Mouse (Mus musculus) heart, embryonic 14.5 days (tissue): Measurements from ENCODE around the gene Smim11. TPM values are rescaled to one million over a fixed set of nuclear protein-coding genes. Genes with fewer than 3 reads are reported as not detected.
A peak's percentile ranks its signal among the peaks of the same experiment; 100 is the strongest.

Experiments
- ATAC-seq: fragments of 200-750 bp; cut with Nextera tagmentation; 2 replicates; pipeline ENCODE4 v1.8.0; 2017; ENCODE audit warnings: low read depth, moderate TSS enrichment; ENCODE audit not compliant: insufficient number of reproducible peaks, insufficient read depth, low FRiP score
- H3K27ac ChIP-seq, 2 experiments: fragments of 200-500 bp in 1 of 2; fragments of 300-500 bp in 1 of 2; sonication (generic) in 1 of 2; replicated peaks in 1 of 2; 2 replicates each; pipeline ENCODE4 v1.5.1; 2012 to 2014; ENCODE audit warnings: low read depth in 2 of 2, low read length in 2 of 2, control low read depth in 1 of 2, mild to moderate bottlenecking in 1 of 2, mixed read lengths in 1 of 2; ENCODE audit not compliant: control insufficient read depth in 1 of 2, insufficient read depth in 1 of 2
- H3K27me3 ChIP-seq: fragments of 300-500 bp; sonication (generic); 2 replicates; pipeline ENCODE4 v1.6.1; 2014; ENCODE audit warnings: mild to moderate bottlenecking, low read length, control low read depth; ENCODE audit not compliant: control insufficient read depth, insufficient read depth
- H3K36me3 ChIP-seq: fragments of 300-500 bp; sonication (generic); 2 replicates; pipeline ENCODE4 v1.6.1; 2014; ENCODE audit warnings: mild to moderate bottlenecking, control low read depth, low read length, mixed read lengths; ENCODE audit not compliant: control insufficient read depth, insufficient read depth
- H3K4me1 ChIP-seq, 2 experiments: fragments of 200-500 bp in 1 of 2; fragments of 300-500 bp in 1 of 2; sonication (generic) in 1 of 2; 2 replicates each; pipeline ENCODE4 v1.6.1; 2012 to 2014; ENCODE audit warnings: low read length in 2 of 2, control low read depth in 1 of 2, mixed read lengths in 1 of 2; ENCODE audit not compliant: control insufficient read depth in 2 of 2, insufficient read depth in 2 of 2
- H3K4me2 ChIP-seq: fragments of 300-500 bp; sonication (generic); 2 replicates; pipeline ENCODE4 v1.6.1; 2014; ENCODE audit warnings: mild to moderate bottlenecking, low read length
- H3K4me3 ChIP-seq, 2 experiments: fragments of 200-500 bp in 1 of 2; fragments of 300-500 bp in 1 of 2; sonication (generic) in 1 of 2; 2 replicates each; pipeline ENCODE4 v1.5.1; 2012 to 2014; ENCODE audit warnings: low read length in 2 of 2, mild to moderate bottlenecking in 2 of 2, control low read depth in 1 of 2, low read depth in 1 of 2, moderate library complexity in 1 of 2; ENCODE audit not compliant: control insufficient read depth in 1 of 2, insufficient read depth in 1 of 2
- H3K9ac ChIP-seq: fragments of 300-500 bp; sonication (generic); 2 replicates; pipeline ENCODE4 v1.6.1; 2014; ENCODE audit warnings: mild to moderate bottlenecking, low read length
- H3K9me3 ChIP-seq: fragments of 300-500 bp; sonication (generic); 2 replicates; pipeline ENCODE4 v1.6.1; 2016; ENCODE audit warnings: low read length, control low read depth; ENCODE audit not compliant: control insufficient read depth
- WGBS: fragments of 180-500 bp; shearing (Covaris S2); extraction: QIAGEN DNeasy Blood & Tissue Kit; methylation state at CpG from one replicate; pipeline ENCODE4 v1.1.7; 2014; 5-methylcytosine and 5-hydroxymethylcytosine counted together
- polyA plus RNA-seq: library from polyadenylated mRNA; unstranded; fragments of >200 nt; fragmentation: Nextera tagmentation; extraction: Ambion mirVana; gene quantifications from 2 replicates; pipeline ENCODE4 v1.2.1, GENCODE M21; 2014

Gene Smim11
- polyA plus RNA-seq, 1 experiment from 2014 or later, result 132 TPM

DNA sequence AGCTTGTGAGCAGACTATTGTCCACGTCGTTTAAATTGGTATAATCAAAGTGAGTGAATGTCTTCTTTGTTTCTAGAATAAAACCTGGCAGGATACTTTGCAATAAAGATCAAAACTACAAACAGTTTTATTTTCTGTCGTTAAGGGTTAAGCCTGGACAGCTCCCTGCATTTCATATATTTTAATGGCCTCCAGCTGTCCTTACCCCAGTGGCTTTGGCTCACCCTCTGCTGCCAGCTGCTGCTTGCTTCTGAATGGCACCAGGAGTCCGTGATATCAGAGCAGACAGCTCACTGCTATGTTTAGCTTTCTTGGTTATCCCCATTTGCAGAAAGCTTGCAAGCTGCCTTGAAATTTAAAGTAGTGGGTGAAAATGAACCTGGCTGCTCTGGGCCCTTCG lies 903 bp downstream of the Smim11 start:
- Histone ChIP-seq H3K27me3 (no peaks in the 10 kb centered on the region), H3K4me2 (peak overlapping the region; percentile 86), H3K36me3 (peaks cover 21% of the 10 kb centered on the region), H3K4me3 (peak overlapping the region; percentile 71 to 92), H3K9ac (peak overlapping the region; percentile 89), H3K4me1 (peaks cover 17 to 21% of the 10 kb centered on the region in 2 experiments), H3K27ac (peak overlapping the region; percentile 81 to 82), H3K9me3 (no peaks in the 10 kb centered on the region)
- ATAC-seq, result no peak
- WGBS, result 34% methylated on average over 5 of the region's 5 CpGs

- 27% methylated on average over 5 of the region's 5 CpGs for WGBS
- H3K4me3 ChIP-seq, result peak overlapping the region; percentile 71 to 92; a peak in 2 of 4 replicates
- no peaks in the 10 kb centered on the region for H3K9me3 ChIP-seq
- H3K4me2 ChIP-seq, result peak overlapping the region; percentile 86
- H3K9ac ChIP-seq, result peak overlapping the region; percentile 89
- peaks cover 17 to 21% of the 10 kb centered on the region in 2 experiments for H3K4me1 ChIP-seq
- ATAC-seq, result no peak
- peaks cover 26% of the 10 kb centered on the region for H3K36me3 ChIP-seq
- H3K27me3 ChIP-seq, result no peaks in the 10 kb centered on the region
- H3K27ac ChIP-seq, result peak overlapping the region; percentile 81 to 82
These were observed 1.4 kb downstream of the Smim11 start for GRCm38 (mm10) chr16:92302506-92302905.

DNA sequence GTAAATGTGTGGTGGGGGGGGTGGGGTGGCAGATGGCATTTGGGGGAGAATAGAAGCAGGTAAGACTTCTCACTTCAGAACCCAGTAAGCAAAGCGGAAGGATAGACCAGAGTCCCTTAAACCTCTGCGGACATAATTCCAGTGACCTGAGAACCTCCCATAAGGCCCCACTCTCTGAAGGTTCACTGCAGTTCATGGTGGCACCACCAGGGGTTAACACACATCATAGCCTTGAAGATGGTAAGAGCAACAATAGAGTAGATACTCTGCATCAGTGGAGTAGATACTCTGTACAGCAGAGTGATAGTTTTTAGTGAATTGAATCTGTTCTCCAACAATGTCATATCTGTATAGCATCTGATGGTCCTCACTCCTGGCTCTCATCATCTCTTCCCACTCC lies 4.4 kb downstream of the Smim11 start:
- no peak overlapping the region for H3K9ac ChIP-seq
- H3K36me3 ChIP-seq, result peaks cover 52% of the 10 kb centered on the region
- no peak for ATAC-seq
- H3K4me2 ChIP-seq, result no peak overlapping the region
- H3K27ac ChIP-seq, result no peak overlapping the region
- no peaks in the 10 kb centered on the region for H3K9me3 ChIP-seq
- H3K4me3 ChIP-seq, result no peak overlapping the region
- 94% methylated on average over 2 of the region's 2 CpGs for WGBS
- H3K4me1 ChIP-seq, result peaks cover 16 to 19% of the 10 kb centered on the region in 2 experiments
- H3K27me3 ChIP-seq, result no peaks in the 10 kb centered on the region

DNA sequence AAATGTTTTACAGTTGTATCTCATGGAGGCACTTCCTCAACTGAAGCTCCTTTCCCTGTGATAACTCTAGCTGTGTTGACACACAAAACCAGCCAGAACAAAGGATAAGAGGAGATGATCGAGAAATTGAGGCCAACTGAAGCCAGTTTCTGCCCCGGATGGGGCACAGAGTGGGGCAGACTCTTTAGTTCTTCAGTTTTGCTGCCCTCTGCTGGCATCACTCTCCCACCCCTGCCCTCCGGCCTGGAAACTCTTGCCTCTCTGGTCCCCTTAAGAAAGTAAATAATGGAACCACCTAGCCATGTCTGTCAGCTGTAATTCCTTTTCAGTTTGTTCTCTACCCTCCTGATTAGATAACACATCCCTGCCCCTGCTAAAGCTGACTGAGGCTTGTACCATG lies 6.9 kb downstream of the Smim11 start:
- Histone ChIP-seq H3K9ac (no peak overlapping the region), H3K9me3 (no peaks in the 10 kb centered on the region), H3K4me2 (no peak overlapping the region), H3K27ac (no peak overlapping the region), H3K4me1 (peaks cover under 1 to 4% of the 10 kb centered on the region in 2 experiments; a peak in 3 of 4 replicates), H3K4me3 (no peak overlapping the region), H3K36me3 (peaks cover 76% of the 10 kb centered on the region), H3K27me3 (no peaks in the 10 kb centered on the region)
- 70% methylated on average over 3 of the region's 3 CpGs for WGBS
- no peak for ATAC-seq

- Histone ChIP-seq H3K4me2 (no peak overlapping the region), H3K4me3 (no peak overlapping the region), H3K27ac (no peak overlapping the region), H3K27me3 (no peaks in the 10 kb centered on the region), H3K36me3 (peaks cover 83% of the 10 kb centered on the region), H3K9me3 (no peaks in the 10 kb centered on the region), H3K4me1 (no peaks in the 10 kb centered on the region), H3K9ac (no peak overlapping the region)
- ATAC-seq, result no peak
- WGBS, result 60% methylated on average over 4 of the region's 4 CpGs
These were observed 8.0 kb downstream of the Smim11 start for GRCm38 (mm10) chr16:92309126-92309525.

DNA sequence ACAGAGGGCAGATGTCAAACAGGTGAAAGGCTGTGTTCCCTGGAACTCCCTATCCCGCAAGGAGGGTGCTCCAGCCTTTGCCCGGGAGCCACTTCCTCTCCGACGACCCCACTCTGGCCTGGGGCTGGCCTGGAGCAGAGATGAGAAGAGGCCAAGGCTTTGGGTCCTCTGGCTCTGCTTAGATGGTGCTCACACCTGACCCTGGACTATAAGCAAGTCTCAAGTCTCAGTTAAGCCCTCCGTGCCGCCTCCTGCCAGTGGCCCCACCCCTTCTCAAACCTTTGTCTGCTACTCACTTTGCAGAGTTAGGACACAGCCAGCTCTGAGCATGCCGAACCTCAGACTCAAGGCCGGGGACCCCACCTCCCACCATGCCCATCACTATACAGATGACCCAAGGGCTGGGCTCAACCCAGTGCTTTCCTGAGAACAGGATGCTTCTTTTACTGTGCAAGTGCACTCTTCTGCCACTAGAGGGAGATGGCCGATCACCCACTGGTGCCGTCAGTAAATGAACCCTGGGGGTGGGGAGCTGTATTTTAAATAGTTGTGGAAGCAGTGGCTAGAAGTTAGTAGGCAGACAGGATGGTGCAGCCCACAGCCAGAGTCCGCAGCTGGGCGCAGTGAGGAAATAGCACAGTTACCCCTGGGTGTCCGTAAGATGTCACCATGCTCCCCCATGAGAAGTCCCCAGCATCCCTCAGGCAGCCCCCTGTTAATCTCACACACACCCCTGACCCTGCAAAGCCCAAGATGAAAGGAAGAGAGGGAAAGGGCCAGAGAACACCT lies 13.1 kb downstream of the Smim11 start:
- no peak overlapping the region for H3K4me2 ChIP-seq
- 45% methylated on average over 13 of the region's 13 CpGs for WGBS
- peaks cover 3% of the 10 kb centered on the region in 2 experiments for H3K4me1 ChIP-seq
- no peaks in the 10 kb centered on the region for H3K27me3 ChIP-seq
- no peak overlapping the region for H3K4me3 ChIP-seq
- peak overlapping the region; percentile 27; the same call in 1 of the 2 replicates for H3K9ac ChIP-seq
- no peak overlapping the region for H3K27ac ChIP-seq
- peak; percentile 49 for ATAC-seq
- peaks cover 43% of the 10 kb centered on the region for H3K36me3 ChIP-seq
- no peaks in the 10 kb centered on the region for H3K9me3 ChIP-seq

- H3K27ac ChIP-seq, result no peak overlapping the region
- no peak overlapping the region for H3K4me3 ChIP-seq
- peaks cover 24% of the 10 kb centered on the region for H3K36me3 ChIP-seq
- ATAC-seq, result no peak
- H3K4me1 ChIP-seq, result peaks cover 3% of the 10 kb centered on the region in 2 experiments
- WGBS, result 67% methylated on average over 7 of the region's 7 CpGs
- H3K27me3 ChIP-seq, result no peaks in the 10 kb centered on the region
- no peaks in the 10 kb centered on the region for H3K9me3 ChIP-seq
- H3K9ac ChIP-seq, result no peak overlapping the region
- no peak overlapping the region for H3K4me2 ChIP-seq
These were observed 15.1 kb downstream of the Smim11 start for GRCm38 (mm10) chr16:92316049-92316738.
